Mouse (Mus musculus): Measurements from ENCODE around the gene Tpgs1.
"Not testable (repeated sequence)": the region's sequence is repeated elsewhere in the genome, so short reads cannot be mapped to it uniquely, and the experiment has no call there.

The Tpgs1 gene

GRCm38 (mm10) chr10:79693580-79694378 is 24.6 kb downstream of the Tpgs1 start:
- DNase-seq: no peak

GRCm38 (mm10) chr10:79694379-79694655 is 25.1 kb downstream of the Tpgs1 start:
- no peak for DNase-seq

- DNase-seq: peak; percentile 87
Measured at GRCm38 (mm10) chr10:79695231-79696128, 26.3 kb downstream of the Tpgs1 start.

- peak; percentile 36 for DNase-seq
Measured at GRCm38 (mm10) chr10:79696129-79696651, 27.0 kb downstream of the Tpgs1 start.

GRCm38 (mm10) chr10:79697916-79698315 is 28.7 kb downstream of the Tpgs1 start:
- DNase-seq: peak; percentile 40

- DNase-seq: no peak
Measured at GRCm38 (mm10) chr10:79698459-79698858, 29.3 kb downstream of the Tpgs1 start.

GRCm38 (mm10) chr10:79700676-79701075 is 31.5 kb downstream of the Tpgs1 start:
- DNase-seq: no peak

GRCm38 (mm10) chr10:79701443-79702129 is 32.4 kb downstream of the Tpgs1 start:
- DNase-seq: peak; percentile 72

GRCm38 (mm10) chr10:79702970-79703369 is 33.8 kb downstream of the Tpgs1 start:
- not testable (repeated sequence) for DNase-seq

- no peak for DNase-seq
Measured at GRCm38 (mm10) chr10:79703541-79703940, 34.4 kb downstream of the Tpgs1 start.

- peak; percentile 99 for DNase-seq
Measured at GRCm38 (mm10) chr10:79704065-79704969, 35.1 kb downstream of the Tpgs1 start, which contains the start of gene Bsg. TSS of gene Bsg (plus strand) at chr10:79704491.

GRCm38 (mm10) chr10:79704970-79705360 is 35.8 kb downstream of the Tpgs1 start:
- DNase-seq: no peak

GRCm38 (mm10) chr10:79705951-79706350 is 36.8 kb downstream of the Tpgs1 start:
- no peak for DNase-seq

- no peak for DNase-seq
Measured at GRCm38 (mm10) chr10:79706406-79707094, 37.4 kb downstream of the Tpgs1 start.

GRCm38 (mm10) chr10:79707162-79707561 is 38.0 kb downstream of the Tpgs1 start:
- no peak for DNase-seq

GRCm38 (mm10) chr10:79707759-79708158 is 38.6 kb downstream of the Tpgs1 start:
- DNase-seq: no peak

- DNase-seq: no peak
Measured at GRCm38 (mm10) chr10:79708668-79709067, 39.5 kb downstream of the Tpgs1 start.

GRCm38 (mm10) chr10:79709307-79709706 is 40.1 kb downstream of the Tpgs1 start:
- DNase-seq: no peak

GRCm38 (mm10) chr10:79712029-79712428 is 42.9 kb downstream of the Tpgs1 start:
- DNase-seq: no peak

- DNase-seq: peak; percentile 87
Measured at GRCm38 (mm10) chr10:79712499-79713126, 43.4 kb downstream of the Tpgs1 start.

GRCm38 (mm10) chr10:79713163-79713562 is 44.0 kb downstream of the Tpgs1 start:
- DNase-seq: no peak

Data from lung, postnatal 14 days (tissue).